Mouse (Mus musculus) bone marrow macrophage, adult 2 months (primary cell): ENCODE data around the gene Bpi.

Experiments used
- CTCF ChIP-seq: IDR thresholded peaks from 2 replicates; pipeline ENCODE4 v1.5.1; 2012; ENCODE audit warnings: low read depth, mild to moderate bottlenecking, low read length, moderate library complexity
- POLR2A ChIP-seq: IDR thresholded peaks from 2 replicates; pipeline ENCODE4 v1.6.1; 2012; ENCODE audit warnings: mild to moderate bottlenecking, low read depth, low read length, borderline replicate concordance

DNA sequence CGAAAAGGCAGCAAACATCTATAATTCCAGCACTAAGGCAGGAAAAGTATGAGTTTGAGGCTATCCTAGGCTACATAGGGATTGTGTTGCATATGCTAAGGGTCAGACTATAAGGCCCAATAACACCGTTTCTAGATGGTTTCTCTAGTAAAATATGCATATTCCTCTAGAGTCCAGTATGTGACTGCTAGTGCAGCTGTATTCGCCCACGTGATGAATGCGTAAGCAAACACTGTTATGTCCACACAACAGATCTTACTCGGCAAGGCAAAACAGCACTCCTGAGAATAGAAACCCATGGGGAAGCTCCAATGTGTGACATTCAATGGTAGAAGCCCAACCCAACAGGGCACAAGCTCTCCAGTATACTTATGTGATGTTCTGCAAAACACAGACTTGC is 10.0 kb upstream of the Bpi start:
- TF ChIP-seq POLR2A = no peak
- no peak for TF ChIP-seq CTCF
